Mouse (Mus musculus): ENCODE data around the gene Abcb8. TPM values are rescaled to one million over a fixed set of nuclear protein-coding genes. Genes with fewer than 3 reads are reported as not detected.

The Abcb8 gene
- total and polyA plus RNA-seq, 3 experiments = 81.2 to 151 (median 89.8) TPM

- H3K36me3 ChIP-seq (ENCODE audit: control insufficient read depth, insufficient read depth, low read length) = no peaks in the 10 kb centered on the region
- H3K79me2 ChIP-seq (replicated peaks; ENCODE audit: control insufficient read depth, insufficient read depth, low read length) = no peaks in the 10 kb centered on the region
- no peak for DNase-seq
- TF ChIP-seq POLR2A (IDR thresholded peaks at IDR 0.05; ENCODE audit: insufficient read depth, low read depth, low read length) (no peak), EP300 (IDR thresholded peaks at IDR 0.05; ENCODE audit: insufficient read depth, low read depth, low read length) (no peak), CTCF (IDR thresholded peaks at IDR 0.05) (no peak)
- intact Hi-C loops (cut with DNase I) = loop anchor here (10.0 kb wide), 1 partner anchor 394 kb away; no protein-coding TSS in a partner anchor
- no peak overlapping the region for H3K9ac ChIP-seq (ENCODE audit: low read depth, low read length)
- H3K27me3 ChIP-seq (ENCODE audit: control insufficient read depth, insufficient read depth, low read length) = no peaks in the 10 kb centered on the region
- H3K4me1 ChIP-seq (ENCODE audit: control insufficient read depth, insufficient read depth, low read length) = no peaks in the 10 kb centered on the region
- H3K27ac ChIP-seq = no peak overlapping the region
- 92% methylated on average over 8 of the region's 8 CpGs for WGBS
- no peak overlapping the region for H3K4me3 ChIP-seq
These were observed 47.7 kb downstream of the Abcb8 start for GRCm38 (mm10) chr5:24441187-24441586.

GRCm38 (mm10) chr5:24442029-24442428 is 48.6 kb downstream of the Abcb8 start:
- WGBS = 70% methylated on average over 9 of the region's 9 CpGs
- Histone ChIP-seq H3K4me1 (ENCODE audit: control insufficient read depth, insufficient read depth, low read length) (no peaks in the 10 kb centered on the region), H3K9ac (ENCODE audit: low read depth, low read length) (no peak overlapping the region), H3K79me2 (replicated peaks; ENCODE audit: control insufficient read depth, insufficient read depth, low read length) (no peaks in the 10 kb centered on the region), H3K27me3 (ENCODE audit: control insufficient read depth, insufficient read depth, low read length) (no peaks in the 10 kb centered on the region), H3K4me3 (no peak overlapping the region), H3K36me3 (ENCODE audit: control insufficient read depth, insufficient read depth, low read length) (no peaks in the 10 kb centered on the region), H3K27ac (no peak overlapping the region)
- intact Hi-C loops (cut with DNase I) = loop anchor here (10.0 kb wide), 1 partner anchor 393 kb away; no protein-coding TSS in a partner anchor
- no peak for DNase-seq
- TF ChIP-seq EP300 (IDR thresholded peaks at IDR 0.05; ENCODE audit: insufficient read depth, low read depth, low read length) = no peak
- no peak for TF ChIP-seq POLR2A (IDR thresholded peaks at IDR 0.05; ENCODE audit: insufficient read depth, low read depth, low read length)
- no peak for TF ChIP-seq CTCF (IDR thresholded peaks at IDR 0.05)

- no peak for DNase-seq
- Histone ChIP-seq H3K27me3 (ENCODE audit: control insufficient read depth, insufficient read depth, low read length) (no peaks in the 10 kb centered on the region), H3K79me2 (replicated peaks; ENCODE audit: control insufficient read depth, insufficient read depth, low read length) (no peaks in the 10 kb centered on the region), H3K36me3 (ENCODE audit: control insufficient read depth, insufficient read depth, low read length) (no peaks in the 10 kb centered on the region), H3K4me1 (ENCODE audit: control insufficient read depth, insufficient read depth, low read length) (peaks cover 3% of the 10 kb centered on the region; the same call in 1 of the 2 replicates), H3K27ac (no peak overlapping the region), H3K9ac (ENCODE audit: low read depth, low read length) (no peak overlapping the region), H3K4me3 (no peak overlapping the region)
- intact Hi-C loops (cut with DNase I) = loop anchor here (10.0 kb wide), 1 partner anchor 392 kb away; no protein-coding TSS in a partner anchor
- no peak for TF ChIP-seq CTCF (IDR thresholded peaks at IDR 0.05)
- TF ChIP-seq POLR2A (IDR thresholded peaks at IDR 0.05; ENCODE audit: insufficient read depth, low read depth, low read length) = no peak
- TF ChIP-seq EP300 (IDR thresholded peaks at IDR 0.05; ENCODE audit: insufficient read depth, low read depth, low read length) = no peak
- WGBS = 87% methylated on average over 7 of the region's 7 CpGs
These were observed 49.7 kb downstream of the Abcb8 start for GRCm38 (mm10) chr5:24443204-24443603.

GRCm38 (mm10) chr5:24443927-24444326 is 50.5 kb downstream of the Abcb8 start:
- no peaks in the 10 kb centered on the region for H3K27me3 ChIP-seq (ENCODE audit: control insufficient read depth, insufficient read depth, low read length)
- 74% methylated on average over 12 of the region's 12 CpGs for WGBS
- no peaks in the 10 kb centered on the region for H3K79me2 ChIP-seq (replicated peaks; ENCODE audit: control insufficient read depth, insufficient read depth, low read length)
- H3K4me1 ChIP-seq (ENCODE audit: control insufficient read depth, insufficient read depth, low read length) = peaks cover 3% of the 10 kb centered on the region; the same call in 1 of the 2 replicates
- H3K9ac ChIP-seq (ENCODE audit: low read depth, low read length) = peak overlapping the region; percentile 20; the same call in 1 of the 2 replicates
- peak overlapping the region; percentile 97; the same call in 1 of the 2 replicates for H3K27ac ChIP-seq
- no peak for TF ChIP-seq CTCF (IDR thresholded peaks at IDR 0.05)
- no peak for TF ChIP-seq EP300 (IDR thresholded peaks at IDR 0.05; ENCODE audit: insufficient read depth, low read depth, low read length)
- TF ChIP-seq POLR2A (IDR thresholded peaks at IDR 0.05; ENCODE audit: insufficient read depth, low read depth, low read length) = no peak
- DNase-seq = no peak
- no peaks in the 10 kb centered on the region for H3K36me3 ChIP-seq (ENCODE audit: control insufficient read depth, insufficient read depth, low read length)
- H3K4me3 ChIP-seq = peak overlapping the region; percentile 76
- intact Hi-C loops (cut with DNase I) = loop anchor here (2.0 to 10.0 kb wide), 2 partner anchors 17 to 391 kb away; no protein-coding TSS in a partner anchor

GRCm38 (mm10) chr5:24444746-24445427 is 51.4 kb downstream of the Abcb8 start, which contains the start of gene Fastk:
Gene Fastk (minus strand): TSS chr5:24445287.
- Histone ChIP-seq H3K36me3 (ENCODE audit: control insufficient read depth, insufficient read depth, low read length) (no peaks in the 10 kb centered on the region), H3K27ac (peak within 1 kb of the TSS; percentile 97), H3K9ac (ENCODE audit: low read depth, low read length) (peak within 1 kb of the TSS; percentile 91), H3K4me1 (ENCODE audit: control insufficient read depth, insufficient read depth, low read length) (peaks cover 3% of the 10 kb centered on the region; the same call in 1 of the 2 replicates), H3K27me3 (ENCODE audit: control insufficient read depth, insufficient read depth, low read length) (no peaks in the 10 kb centered on the region), H3K79me2 (replicated peaks; ENCODE audit: control insufficient read depth, insufficient read depth, low read length) (no peaks in the 10 kb centered on the region), H3K4me3 (peak within 1 kb of the TSS; percentile 76)
- WGBS = under 1% methylated on average over 60 of the region's 60 CpGs
- peak; percentile 95 to 97 for DNase-seq
- peak; percentile 69 for TF ChIP-seq EP300 (IDR thresholded peaks at IDR 0.05; ENCODE audit: insufficient read depth, low read depth, low read length)
- TF ChIP-seq POLR2A (IDR thresholded peaks at IDR 0.05; ENCODE audit: insufficient read depth, low read depth, low read length) = peak; percentile 91
- no peak for TF ChIP-seq CTCF (IDR thresholded peaks at IDR 0.05)
- intact Hi-C loops (cut with DNase I) = loop anchor here (2.0 to 10.0 kb wide), 2 partner anchors 18 to 390 kb away; no protein-coding TSS in a partner anchor

Data from heart, adult 2 months (tissue).